Mouse (Mus musculus) erythroblast, adult 5-6 weeks (primary cell): ENCODE measurements around the gene Vat1l. TPM values are rescaled to one million over a fixed set of nuclear protein-coding genes. Genes with fewer than 3 reads are reported as not detected.

ENCODE experiments used
- ATAC-seq: replicated peaks from 2 replicates; pipeline ENCODE4 v1.8.0; 2016; ENCODE audit warnings: moderate number of reproducible peaks, mild to moderate bottlenecking, moderate TSS enrichment, inconsistent platforms; ENCODE audit not compliant: poor library complexity, low FRiP score, severe bottlenecking
- total RNA-seq, 2 experiments: library from RNA; stranded (forward) in 1 of 2; stranded (reverse) in 1 of 2; fragments of 150-400 nt in 1 of 2; fragments of 200-764, 138-1000 nt in 1 of 2; gene quantifications; 2 replicates each; pipeline versions ENCODE4 v1.2.3 to v1.2.4; 2015 to 2017; ENCODE audit warnings: low replicate concordance in 2 of 2

The Vat1l gene
- total RNA-seq (2015; ENCODE audit: low replicate concordance) = not detected in 2 replicates
- total RNA-seq (2017; ENCODE audit: low replicate concordance) = not detected in 2 replicates

DNA sequence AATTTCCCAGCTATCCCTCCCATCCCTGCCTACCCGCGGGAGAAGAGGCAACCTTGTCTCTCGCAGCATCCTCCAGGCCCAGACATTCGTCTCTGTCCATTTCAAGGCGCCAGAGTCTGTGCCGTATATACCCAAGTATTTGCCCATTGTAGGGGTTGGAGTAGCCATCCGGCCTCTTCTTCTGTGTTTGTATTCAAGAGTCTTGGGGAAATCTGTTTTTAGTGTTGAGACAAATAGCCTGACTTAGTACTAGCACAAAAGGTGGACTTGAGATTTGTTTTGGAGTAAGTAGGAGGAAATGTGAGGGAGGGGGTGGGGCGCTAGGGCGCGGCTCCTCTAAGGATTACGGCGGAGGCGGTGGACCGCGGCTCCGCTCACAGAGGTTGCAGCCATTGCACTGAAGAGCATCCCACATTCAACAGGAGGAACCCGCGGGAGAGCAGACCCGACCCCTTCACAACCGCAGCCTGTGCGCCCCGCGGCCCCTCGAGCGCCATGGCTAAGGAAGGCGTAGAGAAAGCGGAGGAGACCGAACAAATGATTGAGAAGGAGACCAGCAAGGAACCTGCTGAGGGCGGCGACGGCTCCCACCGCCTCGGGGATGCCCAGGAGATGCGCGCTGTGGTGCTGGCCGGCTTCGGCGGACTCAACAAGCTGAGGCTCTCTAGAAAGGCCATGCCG is at the start of gene Vat1l:
Vat1l (plus strand) TSS at position 392 of the 681 bp plus-strand sequence.
- ATAC-seq = no peak

DNA sequence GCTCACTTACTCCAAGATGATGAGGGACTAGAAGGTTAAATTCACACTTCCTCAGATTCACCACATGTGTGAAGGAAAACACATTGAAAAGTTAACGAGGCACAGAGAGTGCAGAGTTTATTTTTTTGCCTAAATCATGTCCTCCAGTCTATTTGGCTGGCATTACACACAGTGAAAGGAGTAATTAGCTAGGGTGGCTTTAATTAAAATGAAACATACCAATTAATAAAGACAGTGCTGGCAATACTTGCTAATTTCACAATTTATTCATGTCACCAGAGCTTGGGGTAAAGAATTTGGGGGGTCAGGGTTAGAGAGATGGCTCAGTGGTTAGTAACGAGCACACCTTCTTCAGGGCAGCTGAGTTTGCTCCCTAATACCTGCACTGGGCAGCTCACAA is 46.8 kb upstream of the Vat1l start:
- no peak for ATAC-seq

GRCm38 (mm10) chr8:114159666-114160065 is 45.7 kb upstream of the Vat1l start:
- ATAC-seq = no peak

DNA sequence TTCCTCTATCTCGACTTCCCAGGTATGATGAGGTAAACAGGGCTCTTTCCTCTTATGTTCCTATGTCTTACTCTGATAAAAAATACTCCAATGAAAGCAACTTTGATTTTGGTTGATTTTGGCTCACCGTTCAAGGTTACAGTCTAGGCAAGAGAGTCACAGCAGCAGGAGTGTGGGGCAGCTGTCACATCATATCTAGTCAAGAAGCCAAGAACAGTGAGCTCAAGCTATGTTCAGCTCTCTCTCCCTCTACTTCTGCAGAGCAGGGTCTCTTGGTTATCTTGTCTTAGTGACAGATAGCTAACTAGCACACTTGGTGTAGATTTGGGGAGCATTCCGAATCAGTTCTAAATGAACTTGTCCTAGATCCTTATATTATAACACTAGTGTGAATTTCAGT is 41.5 kb upstream of the Vat1l start:
- ATAC-seq = no peak

- no peak for ATAC-seq
Observed at GRCm38 (mm10) chr8:114164444-114165096, 40.8 kb upstream of the Vat1l start.

DNA sequence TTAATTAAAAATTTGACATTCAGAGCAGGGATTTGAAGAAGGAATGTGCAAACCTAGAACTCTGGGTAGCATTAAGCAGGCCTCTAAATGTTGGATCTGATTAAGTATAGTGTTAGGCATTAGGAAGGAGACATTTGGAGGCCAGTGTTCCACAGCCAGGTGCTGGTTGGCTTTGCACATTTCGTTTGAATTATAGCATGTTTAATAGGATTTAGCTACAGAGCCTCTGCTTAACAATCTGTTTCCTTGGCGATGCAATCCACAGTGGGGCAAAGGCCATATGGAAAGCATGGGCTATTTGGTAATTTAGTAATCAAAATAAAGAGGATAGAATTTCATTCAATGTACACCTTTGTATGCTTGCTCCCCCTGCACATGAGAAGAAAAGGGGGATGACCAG is 39.7 kb upstream of the Vat1l start:
- no peak for ATAC-seq

DNA sequence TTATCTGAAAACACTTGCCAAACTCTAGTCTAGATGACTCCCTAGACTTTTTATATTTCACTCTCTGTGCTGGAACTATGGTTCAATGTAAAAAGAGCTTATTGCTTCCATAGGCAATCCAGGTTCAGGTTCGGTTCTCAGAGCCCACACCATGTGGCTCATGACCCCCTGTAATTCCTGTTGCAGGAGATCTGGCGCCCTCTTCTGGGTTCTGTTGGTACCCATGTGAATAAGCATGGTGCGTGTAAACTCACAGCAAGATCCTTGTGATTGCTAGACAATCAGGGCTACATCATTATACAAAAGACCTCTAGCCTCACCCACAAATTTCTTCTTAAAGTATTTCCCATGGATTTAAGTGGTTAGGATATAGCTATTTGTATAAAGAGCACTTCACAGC is 28.7 kb upstream of the Vat1l start:
- no peak for ATAC-seq

DNA sequence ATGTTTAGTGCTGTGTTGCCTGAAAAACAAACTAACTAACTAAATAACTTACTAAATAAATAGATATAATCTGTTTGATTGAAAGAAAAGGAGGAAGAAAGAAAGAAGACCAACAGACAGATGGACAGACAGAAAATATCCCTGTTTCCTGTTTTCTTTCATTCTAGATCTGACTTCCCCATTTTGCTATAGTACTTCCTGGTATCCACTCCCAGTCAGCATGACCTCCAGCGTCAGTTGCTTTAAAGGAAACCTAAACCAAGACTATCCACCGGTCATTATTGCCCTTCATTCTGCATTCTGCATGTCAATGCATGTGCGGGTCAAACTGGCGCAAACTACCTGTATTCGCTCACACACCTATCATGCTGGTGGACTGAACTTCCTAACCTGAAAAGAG is 12.1 kb upstream of the Vat1l start:
- ATAC-seq = no peak

GRCm38 (mm10) chr8:114198990-114199389 is 6.4 kb upstream of the Vat1l start:
- ATAC-seq = no peak

DNA sequence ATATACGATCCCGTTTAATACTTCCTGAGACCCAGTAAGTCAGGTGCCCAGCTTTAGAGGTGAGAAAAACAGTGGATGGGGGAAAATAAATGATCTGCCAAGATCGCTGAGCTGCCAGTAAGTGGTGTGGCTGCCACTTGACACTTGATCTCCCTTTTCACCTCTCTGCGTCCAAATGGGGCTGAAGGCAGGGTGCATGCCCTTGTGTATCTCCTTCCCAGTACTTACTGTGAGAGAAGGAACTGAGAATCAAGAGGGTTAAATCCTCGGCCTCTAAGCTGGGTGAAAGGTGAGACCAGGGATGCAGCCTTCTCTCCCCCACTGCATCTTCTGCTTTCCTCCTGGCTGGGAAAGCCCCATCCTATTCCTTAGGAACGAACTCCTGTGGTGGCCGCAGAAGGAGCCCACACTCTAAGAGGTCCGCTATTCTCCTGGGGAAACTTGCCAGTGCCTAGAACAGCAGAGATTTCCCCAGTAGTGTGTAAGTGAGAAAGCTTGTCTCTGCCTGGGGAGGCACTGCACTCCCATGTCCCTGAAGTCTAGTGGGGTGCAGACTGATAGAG is 1.1 kb downstream of the Vat1l start:
- ATAC-seq = no peak

DNA sequence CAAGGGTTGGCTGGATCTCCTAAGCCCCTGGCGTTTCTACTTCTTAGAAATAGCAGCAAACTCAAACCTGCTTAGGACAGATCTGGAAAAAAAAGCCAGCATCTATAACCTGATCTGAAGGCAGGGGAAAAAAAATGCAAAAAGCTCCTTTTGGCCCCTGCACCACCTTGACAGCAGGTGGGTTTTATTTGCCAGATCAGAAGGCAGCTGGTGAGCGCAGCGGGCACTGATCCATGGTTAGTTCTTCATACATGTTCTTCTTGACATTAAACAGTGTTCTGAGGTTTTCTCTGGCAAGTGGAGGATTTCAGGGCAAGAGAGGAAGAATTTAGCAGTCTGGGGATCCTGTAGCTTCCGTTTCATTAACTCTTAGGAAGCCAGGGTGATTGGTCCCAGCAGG is 1.6 kb downstream of the Vat1l start:
- ATAC-seq = no peak

DNA sequence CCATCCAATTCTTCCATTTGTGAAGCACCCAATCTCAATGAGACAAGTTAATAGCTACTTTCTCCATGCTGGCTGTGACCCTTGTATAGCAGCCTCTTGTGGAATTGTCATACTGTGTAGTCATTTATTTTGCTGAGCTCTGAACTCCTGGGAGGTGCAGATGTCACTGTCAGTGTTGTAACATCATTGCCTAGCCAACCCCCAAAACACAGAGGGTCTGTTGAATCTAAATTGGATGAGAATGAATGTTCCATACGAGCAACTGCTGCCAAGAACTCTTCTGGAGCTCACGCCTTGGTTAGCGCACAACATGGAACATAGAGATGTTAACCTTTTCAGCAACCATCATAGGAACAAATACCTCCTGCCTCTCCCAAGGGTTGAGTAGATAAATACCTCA is 15.4 kb downstream of the Vat1l start:
- no peak for ATAC-seq

DNA sequence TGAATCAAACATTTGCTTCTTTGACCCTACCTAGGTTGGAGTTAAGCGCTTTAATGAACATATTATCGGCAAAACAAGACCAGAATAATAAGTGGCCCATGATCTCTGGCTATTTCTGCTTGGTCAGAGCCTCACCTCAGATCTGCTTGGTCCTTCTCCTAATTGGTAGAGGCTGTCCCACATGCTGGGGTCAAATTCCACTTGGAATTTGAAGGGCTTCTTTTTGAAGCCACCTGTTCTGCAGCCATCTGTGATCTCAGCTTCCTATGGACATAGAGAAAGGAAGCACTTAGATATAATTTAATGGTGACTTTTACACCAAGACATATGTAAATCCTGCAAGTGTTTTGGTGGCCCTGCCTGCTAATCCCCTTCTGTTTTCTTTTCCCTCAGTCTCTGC is 16.6 kb downstream of the Vat1l start:
- no peak for ATAC-seq

GRCm38 (mm10) chr8:114224001-114224400 is 18.6 kb downstream of the Vat1l start:
- no peak for ATAC-seq

GRCm38 (mm10) chr8:114251321-114252065 is 46.1 kb downstream of the Vat1l start:
- ATAC-seq = no peak

- no peak for ATAC-seq
Observed at GRCm38 (mm10) chr8:114258685-114259084, 53.3 kb downstream of the Vat1l start.

DNA sequence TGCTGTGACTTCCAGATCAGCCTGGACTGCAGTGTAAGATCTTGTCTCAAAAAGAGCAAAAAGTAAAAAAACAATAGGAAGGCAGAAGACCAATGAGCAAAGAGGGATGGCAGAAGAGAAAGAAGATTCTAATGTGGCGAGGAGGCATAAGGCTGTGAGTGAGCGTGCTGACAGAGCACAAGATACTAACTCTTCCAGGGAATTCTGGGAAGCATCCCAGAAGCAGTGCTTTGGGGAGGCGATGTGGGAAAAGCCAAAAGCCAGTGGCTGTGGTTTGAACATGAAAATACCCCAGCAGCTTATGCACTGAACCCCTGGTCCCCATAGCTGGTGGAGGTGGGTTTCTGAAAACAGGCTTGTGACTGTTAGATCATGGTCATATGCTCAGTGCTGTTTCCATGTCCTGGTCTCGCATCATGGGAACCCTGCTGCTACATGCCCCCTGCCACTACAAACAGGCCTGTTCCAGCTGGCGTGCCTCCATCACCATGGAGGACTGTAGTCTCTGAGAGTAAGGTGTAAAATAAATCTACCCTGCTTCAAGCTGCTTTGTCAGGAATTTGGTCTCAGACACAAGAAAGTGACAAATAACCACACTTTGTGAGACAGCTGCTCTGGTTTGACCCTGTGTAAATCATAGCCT is 54.4 kb downstream of the Vat1l start:
- no peak for ATAC-seq

DNA sequence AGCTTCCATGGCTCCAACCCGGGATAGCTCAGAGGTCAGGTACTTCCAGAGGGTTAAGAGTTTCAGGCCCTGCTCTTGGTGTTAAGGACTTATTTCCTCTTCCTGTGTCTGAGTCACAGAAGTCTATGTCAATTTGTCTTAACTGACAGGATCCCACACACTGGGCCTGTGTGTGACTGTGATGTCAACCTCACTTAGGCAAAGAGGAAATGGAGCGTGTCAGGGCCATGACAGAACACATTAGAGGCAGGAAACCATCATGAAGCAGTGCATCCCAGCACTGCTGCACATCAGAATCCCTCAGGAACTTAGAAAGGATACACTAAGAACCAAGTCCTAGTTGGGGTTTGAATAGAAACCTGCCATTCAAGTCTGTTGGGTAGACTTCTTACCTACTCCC is 56.9 kb downstream of the Vat1l start:
- ATAC-seq = no peak

DNA sequence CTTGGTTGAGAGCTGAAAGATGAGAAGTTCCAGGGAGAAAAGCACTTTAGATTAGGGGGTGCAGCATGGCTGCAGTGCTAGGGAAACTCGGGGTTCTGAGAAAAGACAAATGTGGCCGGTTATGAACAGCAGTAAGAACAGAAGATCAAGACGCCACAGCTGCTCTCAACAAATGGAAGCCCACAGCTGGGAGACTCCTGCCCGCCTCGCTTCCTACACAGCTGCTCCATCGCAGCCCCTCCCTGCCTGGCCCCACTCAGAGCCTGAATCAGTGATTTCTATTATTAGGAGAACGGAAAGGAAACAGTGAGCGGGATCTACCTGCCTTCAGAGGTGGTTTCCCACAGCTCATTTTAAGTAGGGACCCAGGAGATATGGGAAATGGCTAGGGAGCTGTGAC is 69.1 kb downstream of the Vat1l start:
- no peak for ATAC-seq

DNA sequence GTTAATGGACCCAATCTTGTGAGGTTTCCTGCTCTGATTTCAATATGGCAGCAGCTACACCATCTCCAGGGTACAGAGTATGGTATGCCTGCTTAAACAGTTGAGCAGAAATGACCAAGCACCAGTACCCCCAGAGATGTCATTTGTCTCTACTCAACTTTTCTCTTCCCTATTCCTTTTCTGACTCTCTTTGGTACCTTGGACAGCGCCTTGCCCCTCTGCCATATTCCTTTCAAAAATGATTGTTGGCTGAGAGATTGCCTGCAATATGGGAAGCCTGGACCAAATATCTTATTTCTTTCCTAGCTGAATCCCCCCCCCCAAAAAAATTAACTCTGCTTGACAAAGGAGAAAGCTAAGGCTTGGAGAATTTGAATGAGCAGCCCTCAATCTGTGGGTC is 75.7 kb downstream of the Vat1l start:
- no peak for ATAC-seq
